Mouse (Mus musculus): ENCODE results near the gene Msn. TPM values are rescaled to one million over a fixed set of nuclear protein-coding genes. Genes with fewer than 3 reads are reported as not detected.

Gene Msn
- polyA plus RNA-seq, 1 experiment, result 79.2 TPM

- no peak overlapping the region for H3K4me3 ChIP-seq (ENCODE audit: insufficient read depth, low read depth, low read length)
- TF ChIP-seq CTCF (IDR thresholded peaks at IDR 0.05; ENCODE audit: insufficient read depth, low read depth, low read length) (no peak), POLR2A (IDR thresholded peaks at IDR 0.05; ENCODE audit: insufficient read depth, low read depth, low read length) (no peak)
- H3K4me1 ChIP-seq (ENCODE audit: control insufficient read depth, insufficient read depth, low read length), result no peaks in the 10 kb centered on the region
- no peak overlapping the region for H3K27ac ChIP-seq (ENCODE audit: insufficient read depth, low read depth, low read length)
Measured at GRCm38 (mm10) chrX:96113106-96113634, 17.3 kb downstream of the Msn start.

- no peak for TF ChIP-seq POLR2A (IDR thresholded peaks at IDR 0.05; ENCODE audit: insufficient read depth, low read depth, low read length)
- no peak for TF ChIP-seq CTCF (IDR thresholded peaks at IDR 0.05; ENCODE audit: insufficient read depth, low read depth, low read length)
- Histone ChIP-seq H3K4me1 (ENCODE audit: control insufficient read depth, insufficient read depth, low read length) (no peaks in the 10 kb centered on the region), H3K27ac (ENCODE audit: insufficient read depth, low read depth, low read length) (no peak overlapping the region), H3K4me3 (ENCODE audit: insufficient read depth, low read depth, low read length) (no peak overlapping the region)
Measured at GRCm38 (mm10) chrX:96115501-96115900, 19.7 kb downstream of the Msn start.

GRCm38 (mm10) chrX:96117366-96117765 lies 21.5 kb downstream of the Msn start:
- no peaks in the 10 kb centered on the region for H3K4me1 ChIP-seq (ENCODE audit: control insufficient read depth, insufficient read depth, low read length)
- H3K27ac ChIP-seq (ENCODE audit: insufficient read depth, low read depth, low read length), result no peak overlapping the region
- H3K4me3 ChIP-seq (ENCODE audit: insufficient read depth, low read depth, low read length), result no peak overlapping the region
- WGBS, result 88% methylated on average over 1 of the region's 1 CpGs
- TF ChIP-seq POLR2A (IDR thresholded peaks at IDR 0.05; ENCODE audit: insufficient read depth, low read depth, low read length), result no peak
- TF ChIP-seq CTCF (IDR thresholded peaks at IDR 0.05; ENCODE audit: insufficient read depth, low read depth, low read length), result no peak

- WGBS, result 35% methylated on average over 2 of the region's 2 CpGs
- no peak overlapping the region for H3K4me3 ChIP-seq (ENCODE audit: insufficient read depth, low read depth, low read length)
- no peaks in the 10 kb centered on the region for H3K4me1 ChIP-seq (ENCODE audit: control insufficient read depth, insufficient read depth, low read length)
- no peak overlapping the region for H3K27ac ChIP-seq (ENCODE audit: insufficient read depth, low read depth, low read length)
- TF ChIP-seq POLR2A (IDR thresholded peaks at IDR 0.05; ENCODE audit: insufficient read depth, low read depth, low read length), result no peak
- TF ChIP-seq CTCF (IDR thresholded peaks at IDR 0.05; ENCODE audit: insufficient read depth, low read depth, low read length), result no peak
Measured at GRCm38 (mm10) chrX:96119997-96120396, 24.2 kb downstream of the Msn start.

GRCm38 (mm10) chrX:96121912-96122311 lies 26.1 kb downstream of the Msn start:
- TF ChIP-seq CTCF (IDR thresholded peaks at IDR 0.05; ENCODE audit: insufficient read depth, low read depth, low read length) (no peak), POLR2A (IDR thresholded peaks at IDR 0.05; ENCODE audit: insufficient read depth, low read depth, low read length) (no peak)
- H3K4me1 ChIP-seq (ENCODE audit: control insufficient read depth, insufficient read depth, low read length), result no peaks in the 10 kb centered on the region
- H3K4me3 ChIP-seq (ENCODE audit: insufficient read depth, low read depth, low read length), result no peak overlapping the region
- WGBS, result 92% methylated on average over 1 of the region's 1 CpGs
- no peak overlapping the region for H3K27ac ChIP-seq (ENCODE audit: insufficient read depth, low read depth, low read length)

- TF ChIP-seq CTCF (IDR thresholded peaks at IDR 0.05; ENCODE audit: insufficient read depth, low read depth, low read length), result no peak
Measured at GRCm38 (mm10) chrX:96126803-96127202, 31.0 kb downstream of the Msn start.

GRCm38 (mm10) chrX:96130139-96130538 lies 34.3 kb downstream of the Msn start:
- Histone ChIP-seq H3K4me3 (ENCODE audit: insufficient read depth, low read depth, low read length) (no peak overlapping the region), H3K4me1 (ENCODE audit: control insufficient read depth, insufficient read depth, low read length) (no peaks in the 10 kb centered on the region), H3K27ac (ENCODE audit: insufficient read depth, low read depth, low read length) (no peak overlapping the region)
- no peak for TF ChIP-seq CTCF (IDR thresholded peaks at IDR 0.05; ENCODE audit: insufficient read depth, low read depth, low read length)
- WGBS, result 70% methylated on average over 5 of the region's 5 CpGs

More at GRCm38 (mm10) chrX:96126803-96127202, 31.0 kb downstream of the Msn start:
- Histone ChIP-seq H3K4me1 (ENCODE audit: control insufficient read depth, insufficient read depth, low read length) (no peaks in the 10 kb centered on the region), H3K4me3 (ENCODE audit: insufficient read depth, low read depth, low read length) (no peak overlapping the region), H3K27ac (ENCODE audit: insufficient read depth, low read depth, low read length) (no peak overlapping the region)
- 86% methylated on average over 3 of the region's 3 CpGs for WGBS

GRCm38 (mm10) chrX:96130663-96131062 lies 34.8 kb downstream of the Msn start:
- Histone ChIP-seq H3K4me3 (ENCODE audit: insufficient read depth, low read depth, low read length) (no peak overlapping the region), H3K4me1 (ENCODE audit: control insufficient read depth, insufficient read depth, low read length) (no peaks in the 10 kb centered on the region), H3K27ac (ENCODE audit: insufficient read depth, low read depth, low read length) (no peak overlapping the region)
- TF ChIP-seq CTCF (IDR thresholded peaks at IDR 0.05; ENCODE audit: insufficient read depth, low read depth, low read length), result no peak
- no peak for TF ChIP-seq POLR2A (IDR thresholded peaks at IDR 0.05; ENCODE audit: insufficient read depth, low read depth, low read length)
- 78% methylated on average over 6 of the region's 6 CpGs for WGBS

GRCm38 (mm10) chrX:96133260-96133659 lies 37.4 kb downstream of the Msn start:
- Histone ChIP-seq H3K27ac (ENCODE audit: insufficient read depth, low read depth, low read length) (no peak overlapping the region), H3K4me1 (ENCODE audit: control insufficient read depth, insufficient read depth, low read length) (no peaks in the 10 kb centered on the region), H3K4me3 (ENCODE audit: insufficient read depth, low read depth, low read length) (no peak overlapping the region)
- 54% methylated on average over 2 of the region's 2 CpGs for WGBS
- TF ChIP-seq POLR2A (IDR thresholded peaks at IDR 0.05; ENCODE audit: insufficient read depth, low read depth, low read length) (no peak), CTCF (IDR thresholded peaks at IDR 0.05; ENCODE audit: insufficient read depth, low read depth, low read length) (no peak)

- TF ChIP-seq POLR2A (IDR thresholded peaks at IDR 0.05; ENCODE audit: insufficient read depth, low read depth, low read length) (no peak), CTCF (IDR thresholded peaks at IDR 0.05; ENCODE audit: insufficient read depth, low read depth, low read length) (no peak)
- 74% methylated on average over 5 of the region's 5 CpGs for WGBS
- H3K4me3 ChIP-seq (ENCODE audit: insufficient read depth, low read depth, low read length), result no peak overlapping the region
Measured at GRCm38 (mm10) chrX:96134243-96134661, 38.4 kb downstream of the Msn start.

More at GRCm38 (mm10) chrX:96134243-96134661, 38.4 kb downstream of the Msn start:
- no peaks in the 10 kb centered on the region for H3K4me1 ChIP-seq (ENCODE audit: control insufficient read depth, insufficient read depth, low read length)
- H3K27ac ChIP-seq (ENCODE audit: insufficient read depth, low read depth, low read length), result no peak overlapping the region

Measured in olfactory bulb, adult 2 months (tissue).